Mouse (Mus musculus) liver, postnatal 0 days (tissue): ENCODE data around the gene Foxk1. TPM values are rescaled to one million over a fixed set of nuclear protein-coding genes. Genes with fewer than 3 reads are reported as not detected.

Experiments used
- ATAC-seq: fragments of 200-750 bp; cut with Nextera tagmentation; 2 replicates; pipeline ENCODE4 v1.8.0; 2017; ENCODE audit warnings: mild to moderate bottlenecking, moderate library complexity
- DNase-seq: peaks from one replicate; pipeline ENCODE4 v3.0.0-alpha.2; 2016
- H3K27ac ChIP-seq: fragments of 300-500 bp; sonication (generic); 2 replicates; pipeline ENCODE4 v1.5.1; 2014; ENCODE audit warnings: antibody characterized with exemption, moderate library complexity, mild to moderate bottlenecking, low read depth
- H3K27me3 ChIP-seq: fragments of 300-500 bp; sonication (generic); 2 replicates; pipeline ENCODE4 v1.6.1; 2014; ENCODE audit warnings: low read length, control low read depth, mixed read lengths; ENCODE audit not compliant: insufficient read depth
- H3K36me3 ChIP-seq: fragments of 300-500 bp; sonication (generic); replicated peaks from 2 replicates; pipeline ENCODE4 v1.6.1; 2014; ENCODE audit warnings: mild to moderate bottlenecking, control low read depth, low read length, moderate library complexity, mixed read lengths; ENCODE audit not compliant: insufficient read depth
- H3K4me1 ChIP-seq: fragments of 300-500 bp; sonication (generic); 2 replicates; pipeline ENCODE4 v1.6.1; 2014; ENCODE audit warnings: antibody characterized with exemption, mild to moderate bottlenecking, control low read depth; ENCODE audit not compliant: insufficient read depth
- H3K4me2 ChIP-seq: fragments of 300-500 bp; sonication (generic); 2 replicates; pipeline ENCODE4 v1.6.1; 2014; ENCODE audit warnings: low read depth, mild to moderate bottlenecking, low read length, moderate library complexity, mixed read lengths
- H3K4me3 ChIP-seq: fragments of 300-500 bp; sonication (generic); 2 replicates; pipeline ENCODE4 v1.5.1; 2014; ENCODE audit warnings: low read depth, low read length
- H3K9ac ChIP-seq: fragments of 300-500 bp; sonication (generic); replicated peaks from 2 replicates; pipeline ENCODE4 v1.6.1; 2014; ENCODE audit warnings: mild to moderate bottlenecking, moderate library complexity
- H3K9me3 ChIP-seq: fragments of 300-500 bp; sonication (generic); 2 replicates; pipeline ENCODE4 v1.6.1; 2016; ENCODE audit warnings: mild to moderate bottlenecking, control low read depth, low read length, mixed read lengths
- CTCF ChIP-seq: sonication (generic); IDR thresholded peaks from 2 replicates; pipeline ENCODE4 v1.5.1; 2016; ENCODE audit warnings: antibody characterized with exemption, low read depth
- EP300 ChIP-seq: IDR thresholded peaks from 2 replicates; pipeline ENCODE4 v1.6.1; 2016; ENCODE audit warnings: antibody characterized with exemption, low read depth, mild to moderate bottlenecking
- WGBS: fragments of 180-500 bp; shearing (Covaris S2); extraction: QIAGEN DNeasy Blood & Tissue Kit; methylation state at CpG from one replicate; pipeline ENCODE4 v1.1.7; 2014; ENCODE audit not compliant: insufficient replicate concordance; 5-methylcytosine and 5-hydroxymethylcytosine counted together
- polyA plus RNA-seq: library from polyadenylated mRNA; unstranded; fragments of >200 nt; fragmentation: Nextera tagmentation; extraction: Ambion mirVana; gene quantifications from 2 replicates; pipeline ENCODE4 v1.2.1, GENCODE M21; 2015

The Foxk1 gene
- polyA plus RNA-seq, 1 experiment from 2014 or later = 1.7 TPM

DNA sequence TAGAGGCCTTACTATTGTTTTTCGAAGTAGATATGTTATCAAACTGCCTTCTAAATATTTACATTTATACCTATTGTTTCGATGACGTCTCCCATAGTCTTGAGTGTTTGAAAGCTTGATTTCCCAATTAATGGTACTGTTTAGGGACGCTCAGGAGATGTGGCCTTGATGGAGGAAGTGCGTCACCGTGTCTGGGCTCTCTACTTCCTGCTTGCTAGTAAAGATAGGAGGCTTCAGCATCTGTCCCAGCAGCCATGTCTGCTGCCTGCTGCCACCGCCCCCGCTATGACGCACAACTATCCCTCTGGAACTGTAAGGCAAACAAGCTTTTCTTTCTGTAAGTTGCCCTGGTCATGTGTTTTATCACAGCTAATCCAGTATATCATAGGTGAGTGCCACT lies 27.0 kb upstream of the Foxk1 start:
- Histone ChIP-seq H3K27me3 (no peaks in the 10 kb centered on the region), H3K9me3 (no peaks in the 10 kb centered on the region), H3K36me3 (no peaks in the 10 kb centered on the region; the same call in 1 of the 2 replicates), H3K4me2 (no peak overlapping the region), H3K4me1 (peaks cover 16% of the 10 kb centered on the region), H3K4me3 (no peak overlapping the region), H3K9ac (no peak overlapping the region), H3K27ac (no peak overlapping the region)
- ATAC-seq (no peak), DNase-seq (no peak)
- 68% methylated on average over 9 of the region's 9 CpGs for WGBS
- TF ChIP-seq CTCF (no peak), EP300 (no peak)

DNA sequence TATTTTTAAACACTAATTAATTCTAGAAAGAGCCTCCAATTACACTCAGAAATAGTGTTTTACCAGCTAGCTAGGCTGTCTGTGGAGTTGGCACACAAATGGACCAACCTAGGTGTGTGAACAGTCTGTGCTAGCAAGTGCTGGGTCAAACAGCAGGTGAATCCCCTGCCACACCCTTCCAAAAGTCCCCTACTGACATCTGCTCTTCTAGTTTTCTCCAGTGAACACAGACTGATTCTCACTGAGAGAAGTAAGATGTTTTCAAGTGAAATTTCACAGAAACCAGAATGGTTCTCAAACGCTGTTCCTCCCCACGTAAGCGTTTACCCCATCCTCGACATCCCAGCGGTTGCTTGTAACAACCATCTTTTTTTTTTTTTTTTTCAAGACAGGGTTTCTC lies 25.7 kb upstream of the Foxk1 start:
- Histone ChIP-seq H3K4me3 (no peak overlapping the region), H3K4me2 (no peak overlapping the region), H3K9ac (no peak overlapping the region), H3K9me3 (no peaks in the 10 kb centered on the region), H3K4me1 (peaks cover 16% of the 10 kb centered on the region), H3K27ac (0 out of 2 replicates have a peak overlapping the region, but pooled peaks have one; percentile 8), H3K36me3 (no peaks in the 10 kb centered on the region), H3K27me3 (no peaks in the 10 kb centered on the region)
- DNase-seq (no peak), ATAC-seq (no peak)
- TF ChIP-seq CTCF (no peak), EP300 (no peak)
- WGBS = 90% methylated on average over 5 of the region's 5 CpGs

DNA sequence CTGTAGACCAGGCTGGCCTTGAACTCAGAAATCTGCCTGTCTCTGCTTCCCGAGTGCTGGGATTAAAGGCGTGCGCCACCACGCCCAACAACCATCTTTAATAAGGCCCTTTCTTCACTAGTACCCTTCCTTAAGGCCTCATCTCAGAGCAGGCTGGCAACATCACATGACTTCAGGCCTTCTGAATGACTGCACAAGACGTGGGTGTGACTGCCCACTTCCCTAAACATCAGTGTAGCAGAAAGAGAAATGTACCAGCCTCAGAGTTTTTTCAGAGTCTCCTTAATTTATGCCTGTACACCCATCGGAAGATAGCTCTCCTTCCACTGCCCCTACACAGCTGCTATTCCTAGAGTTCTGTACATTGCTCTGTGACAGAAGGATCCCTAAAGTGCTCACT lies 25.2 kb upstream of the Foxk1 start:
- no peaks in the 10 kb centered on the region for H3K36me3 ChIP-seq
- H3K4me2 ChIP-seq = no peak overlapping the region
- peaks cover 16% of the 10 kb centered on the region for H3K4me1 ChIP-seq
- TF ChIP-seq EP300 = no peak
- TF ChIP-seq CTCF = no peak
- 0 out of 2 replicates have a peak overlapping the region, but pooled peaks have one; percentile 22 for H3K27ac ChIP-seq
- no peak overlapping the region for H3K9ac ChIP-seq
- ATAC-seq (peak; percentile 48; the same call in 1 of the 2 replicates), DNase-seq (peak; percentile 21)
- 61% methylated on average over 6 of the region's 6 CpGs for WGBS
- H3K9me3 ChIP-seq = no peaks in the 10 kb centered on the region
- H3K27me3 ChIP-seq = no peaks in the 10 kb centered on the region
- no peak overlapping the region for H3K4me3 ChIP-seq

DNA sequence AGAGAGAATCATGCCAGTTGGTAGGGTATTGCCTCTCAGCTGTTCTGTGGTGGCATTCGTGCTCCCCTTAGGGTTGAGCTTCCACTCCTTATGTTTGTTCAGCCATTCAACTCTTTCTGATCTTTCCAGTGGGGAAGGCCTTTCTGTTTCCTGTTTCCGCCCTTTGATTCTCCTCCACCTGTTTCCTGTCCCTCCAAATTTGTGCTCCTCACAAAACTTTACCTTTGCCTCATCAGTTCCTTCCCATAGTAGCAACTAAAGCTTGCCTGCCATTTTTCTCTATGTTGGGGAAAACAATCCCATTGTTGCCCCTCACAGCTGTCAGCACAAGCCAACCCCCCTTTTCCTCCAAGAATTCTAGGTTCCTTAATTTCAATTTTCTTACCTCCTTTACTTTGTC lies 23.2 kb upstream of the Foxk1 start:
- TF ChIP-seq EP300 (no peak), CTCF (no peak)
- no peaks in the 10 kb centered on the region for H3K27me3 ChIP-seq
- no peaks in the 10 kb centered on the region for H3K4me1 ChIP-seq
- no peak overlapping the region for H3K4me2 ChIP-seq
- no peak overlapping the region for H3K27ac ChIP-seq
- no peaks in the 10 kb centered on the region for H3K9me3 ChIP-seq
- H3K36me3 ChIP-seq = no peaks in the 10 kb centered on the region
- 69% methylated on average over 2 of the region's 2 CpGs for WGBS
- DNase-seq (no peak), ATAC-seq (no peak)
- no peak overlapping the region for H3K9ac ChIP-seq
- H3K4me3 ChIP-seq = no peak overlapping the region

DNA sequence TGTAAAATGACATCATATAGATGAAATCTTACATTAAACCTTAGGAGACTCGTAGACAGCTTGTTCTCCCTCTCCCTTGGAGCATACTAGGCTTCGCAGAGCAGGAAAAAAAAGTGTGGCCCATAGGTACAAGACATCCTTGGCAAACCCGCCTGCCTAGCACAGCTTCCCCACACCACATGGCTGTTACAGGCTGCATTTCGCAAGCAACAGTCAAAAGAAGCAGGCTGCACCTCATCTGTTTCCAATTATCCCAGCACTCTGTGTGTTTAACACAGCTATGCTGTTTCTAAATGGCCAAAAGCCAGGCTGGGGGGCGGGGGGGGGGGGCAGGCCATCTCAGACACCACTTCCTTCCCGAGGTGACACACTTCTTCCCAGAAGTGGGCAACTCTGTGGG lies 20.8 kb upstream of the Foxk1 start:
- Histone ChIP-seq H3K4me1 (no peaks in the 10 kb centered on the region), H3K36me3 (no peaks in the 10 kb centered on the region), H3K9me3 (no peaks in the 10 kb centered on the region), H3K9ac (no peak overlapping the region), H3K4me3 (no peak overlapping the region), H3K27ac (no peak overlapping the region), H3K4me2 (no peak overlapping the region), H3K27me3 (no peaks in the 10 kb centered on the region)
- TF ChIP-seq CTCF (no peak), EP300 (no peak)
- ATAC-seq (no peak), DNase-seq (no peak)
- 32% methylated on average over 6 of the region's 6 CpGs for whole genome bisulfite sequencing

DNA sequence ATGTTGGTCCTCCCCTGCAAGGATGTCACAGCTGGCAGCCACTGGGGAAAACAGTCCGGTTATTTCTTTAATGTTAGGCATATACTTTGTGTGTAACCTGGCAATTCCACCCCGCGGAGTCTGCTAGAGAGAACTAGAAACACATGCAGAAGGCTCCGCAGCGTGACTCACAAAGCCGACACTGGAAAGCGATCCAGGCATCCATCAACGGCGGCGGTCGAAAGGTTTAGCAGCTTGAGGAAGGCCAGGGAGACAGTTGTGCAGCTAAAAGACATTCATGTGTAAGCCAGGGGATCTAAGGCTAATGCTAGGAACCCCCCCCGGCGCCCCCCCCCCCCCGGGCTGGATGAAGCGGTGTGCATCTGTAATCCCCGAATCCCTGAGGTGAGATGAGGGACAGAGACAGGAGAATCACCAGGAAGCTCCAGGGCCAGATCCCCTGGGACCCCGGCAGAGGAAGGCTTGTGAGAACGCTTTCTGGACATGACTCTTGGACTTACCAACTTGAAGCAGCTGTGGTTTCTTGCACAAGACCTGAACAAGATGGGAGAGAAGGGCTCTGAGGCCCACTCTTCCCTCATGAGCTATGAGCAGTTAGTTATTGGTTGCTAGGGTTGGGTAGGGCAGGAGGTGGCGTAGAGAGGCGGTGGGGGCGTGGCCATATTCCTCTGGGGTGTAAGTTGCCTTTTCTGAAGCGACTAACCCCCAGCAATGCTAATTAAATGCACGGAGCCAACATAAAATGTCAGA lies 16.2 kb upstream of the Foxk1 start:
- H3K9me3 ChIP-seq = no peaks in the 10 kb centered on the region
- DNase-seq = no peak
- TF ChIP-seq EP300 (no peak), CTCF (no peak)
- no peak overlapping the region for H3K9ac ChIP-seq
- peak overlapping the region; percentile 12; the same call in 1 of the 2 replicates for H3K27ac ChIP-seq
- ATAC-seq = no peak
- H3K4me3 ChIP-seq = no peak overlapping the region
- 52% methylated on average over 23 of the region's 23 CpGs for WGBS
- H3K4me2 ChIP-seq = peak overlapping the region; percentile 15; the same call in 1 of the 2 replicates
- H3K36me3 ChIP-seq = no peaks in the 10 kb centered on the region
- peaks cover 8% of the 10 kb centered on the region for H3K4me1 ChIP-seq
- H3K27me3 ChIP-seq = no peaks in the 10 kb centered on the region
